Mouse (Mus musculus): ENCODE results near the gene Cdk6. TPM values are rescaled to one million over a fixed set of nuclear protein-coding genes. Genes with fewer than 3 reads are reported as not detected.
"Not testable (repeated sequence)": the region's sequence is repeated elsewhere in the genome, so short reads cannot be mapped to it uniquely, and the experiment has no call there.

Cdk6 gene
- polyA plus RNA-seq, 1 experiment from 2014 or later: 10.2 TPM

DNA sequence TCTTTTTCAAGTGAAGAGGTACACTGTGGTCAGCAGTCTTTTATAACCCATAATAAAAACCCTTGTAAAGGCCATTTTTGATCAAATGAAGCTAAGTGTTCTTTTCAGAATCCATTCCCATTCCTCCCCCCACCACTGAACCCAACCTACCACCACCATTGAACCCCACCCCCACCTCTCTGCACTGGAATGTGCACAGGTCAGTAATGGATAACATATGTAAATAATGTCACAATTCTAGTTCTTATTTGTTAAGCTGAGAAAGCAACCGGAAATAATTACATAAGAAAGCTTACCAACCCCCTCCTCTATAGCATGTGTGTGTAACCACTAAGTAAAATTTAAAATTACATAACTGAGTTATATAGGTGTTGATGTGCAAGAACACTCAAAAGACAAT, 76.9 kb downstream of the Cdk6 start:
- not testable (repeated sequence) for H3K27me3 ChIP-seq (replicated peaks); H3K9me3 ChIP-seq; H3K4me2 ChIP-seq; H3K9ac ChIP-seq; H3K4me1 ChIP-seq; H3K36me3 ChIP-seq (replicated peaks); H3K4me3 ChIP-seq; H3K27ac ChIP-seq; ATAC-seq (replicated peaks)
- 92% methylated on average over 1 of the region's 1 CpGs for WGBS

- WGBS: 88% methylated on average over 10 of the region's 10 CpGs
- no peak overlapping the region for H3K27ac ChIP-seq
- no peaks in the 10 kb centered on the region for H3K4me1 ChIP-seq
- H3K36me3 ChIP-seq (replicated peaks): no peaks in the 10 kb centered on the region
- no peak for ATAC-seq (replicated peaks)
- no peaks in the 10 kb centered on the region for H3K9me3 ChIP-seq
- no peaks in the 10 kb centered on the region for H3K27me3 ChIP-seq (replicated peaks)
- H3K4me2 ChIP-seq: no peak overlapping the region
- no peak overlapping the region for H3K9ac ChIP-seq
- H3K4me3 ChIP-seq: no peak overlapping the region
Measured at GRCm38 (mm10) chr5:3420094-3420831, 79.0 kb downstream of the Cdk6 start.

DNA sequence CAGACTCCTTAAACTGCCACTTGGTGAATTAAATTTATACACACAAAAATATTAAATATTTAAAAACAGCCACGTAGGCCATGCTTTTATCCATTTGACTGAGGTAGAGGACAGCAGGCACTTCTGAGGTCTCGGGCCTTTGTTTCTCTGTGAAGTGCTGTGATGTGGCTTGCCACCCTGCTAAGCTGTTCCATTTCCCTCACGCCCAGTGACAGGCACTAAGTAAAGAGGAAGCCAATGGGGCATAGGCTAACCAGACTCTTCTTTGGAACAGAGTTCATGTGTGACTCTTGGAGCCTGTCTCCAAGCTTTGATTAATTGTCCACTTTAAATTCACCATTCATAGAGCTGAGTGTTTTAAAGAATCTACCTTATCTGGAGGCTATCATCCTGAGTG, 79.5 kb downstream of the Cdk6 start:
- H3K9me3 ChIP-seq: no peaks in the 10 kb centered on the region
- no peaks in the 10 kb centered on the region for H3K4me1 ChIP-seq
- no peak overlapping the region for H3K27ac ChIP-seq
- WGBS: 70% methylated on average over 3 of the region's 3 CpGs
- ATAC-seq (replicated peaks): no peak
- no peak overlapping the region for H3K9ac ChIP-seq
- H3K27me3 ChIP-seq (replicated peaks): no peaks in the 10 kb centered on the region
- H3K4me3 ChIP-seq: no peak overlapping the region
- no peaks in the 10 kb centered on the region for H3K36me3 ChIP-seq (replicated peaks)
- H3K4me2 ChIP-seq: no peak overlapping the region

- not testable (repeated sequence) for H3K27me3 ChIP-seq (replicated peaks); ATAC-seq (replicated peaks); H3K4me2 ChIP-seq; H3K27ac ChIP-seq; H3K9ac ChIP-seq; H3K4me1 ChIP-seq; H3K36me3 ChIP-seq (replicated peaks); H3K4me3 ChIP-seq; H3K9me3 ChIP-seq
- WGBS: 81% methylated on average over 20 of the region's 20 CpGs
Measured at GRCm38 (mm10) chr5:3433131-3433700, 91.9 kb downstream of the Cdk6 start.

DNA sequence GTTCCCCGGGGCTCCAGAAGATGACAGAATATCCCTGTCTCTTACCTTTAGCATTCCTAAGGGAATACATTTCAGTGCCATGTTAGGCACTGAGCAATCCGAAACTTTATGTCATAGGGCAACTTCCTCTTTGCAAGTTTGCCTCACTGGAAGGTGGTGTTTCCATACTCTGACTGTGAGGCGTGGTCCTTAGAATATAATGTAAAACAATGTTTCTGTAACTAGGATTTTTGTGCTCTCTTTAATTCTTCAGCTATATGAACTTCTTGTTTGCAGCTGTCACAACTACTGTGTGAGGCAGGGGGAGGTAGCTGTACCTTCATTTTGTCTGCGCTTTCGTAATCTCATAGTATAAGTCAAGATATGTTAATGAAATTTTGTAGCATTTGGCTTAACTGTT, 92.8 kb downstream of the Cdk6 start:
- not testable (repeated sequence) for H3K4me1 ChIP-seq; H3K4me2 ChIP-seq; ATAC-seq (replicated peaks); H3K27ac ChIP-seq; H3K9me3 ChIP-seq; H3K9ac ChIP-seq; H3K36me3 ChIP-seq (replicated peaks); H3K27me3 ChIP-seq (replicated peaks); H3K4me3 ChIP-seq
- WGBS: 95% methylated on average over 5 of the region's 5 CpGs

DNA sequence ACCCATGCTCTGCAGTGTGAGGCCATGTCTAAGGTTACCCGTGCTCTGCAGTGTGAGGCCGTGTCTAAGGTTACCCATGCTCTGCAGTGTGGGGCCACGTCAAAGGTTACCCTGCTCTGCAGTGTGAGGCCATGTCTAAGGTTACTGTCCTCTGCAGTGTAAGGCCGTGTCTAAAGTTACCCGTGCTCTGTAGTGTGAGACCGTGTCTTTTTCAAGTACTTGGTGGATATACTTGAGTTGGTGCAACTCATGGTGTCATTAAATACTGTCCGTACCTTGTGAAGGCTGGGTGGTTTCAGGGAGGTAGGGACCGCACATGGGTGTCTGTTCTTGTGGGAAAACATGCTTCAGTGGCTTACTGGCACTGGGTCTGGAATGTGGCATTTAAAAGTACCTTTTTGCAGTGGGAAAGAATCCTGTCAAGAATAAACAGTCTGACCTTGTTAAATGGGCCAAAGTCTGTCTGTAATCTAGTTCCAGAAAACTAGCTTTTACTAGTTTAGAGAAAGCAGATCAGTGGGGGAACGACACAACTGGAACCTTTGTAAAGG, 97.2 kb downstream of the Cdk6 start:
- H3K27me3 ChIP-seq (replicated peaks); ATAC-seq (replicated peaks); H3K36me3 ChIP-seq (replicated peaks); H3K4me1 ChIP-seq; H3K27ac ChIP-seq; H3K4me3 ChIP-seq; H3K9ac ChIP-seq; H3K4me2 ChIP-seq; H3K9me3 ChIP-seq: not testable (repeated sequence)
- 93% methylated on average over 9 of the region's 9 CpGs for WGBS

- 91% methylated on average over 6 of the region's 6 CpGs for WGBS
- not testable (repeated sequence) for H3K9me3 ChIP-seq; H3K27ac ChIP-seq; H3K4me1 ChIP-seq; H3K27me3 ChIP-seq (replicated peaks); H3K36me3 ChIP-seq (replicated peaks); H3K4me2 ChIP-seq; H3K9ac ChIP-seq; ATAC-seq (replicated peaks); H3K4me3 ChIP-seq
Measured at GRCm38 (mm10) chr5:3439386-3439785, 98.1 kb downstream of the Cdk6 start.

DNA sequence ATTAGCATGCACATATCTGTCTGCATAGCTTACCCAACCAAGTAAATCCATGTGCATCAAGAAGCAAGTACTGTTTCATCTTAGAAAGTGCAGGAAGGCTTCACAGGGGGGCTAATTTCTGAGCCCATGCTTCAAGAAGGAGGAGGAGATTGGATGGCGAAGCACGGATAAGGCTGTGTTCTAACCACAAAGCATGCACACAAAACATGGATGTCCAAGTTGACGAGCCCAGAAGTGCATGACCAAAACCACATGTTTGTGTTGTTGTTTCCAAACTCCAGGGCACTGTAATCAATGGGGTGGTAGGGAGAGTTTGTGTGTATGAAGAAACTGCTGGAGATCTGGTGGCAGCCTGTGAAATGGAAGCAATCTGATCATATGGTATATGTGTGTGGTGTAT, 101.2 kb downstream of the Cdk6 start:
- not testable (repeated sequence) for H3K27ac ChIP-seq; ATAC-seq (replicated peaks); H3K36me3 ChIP-seq (replicated peaks); H3K4me2 ChIP-seq; H3K27me3 ChIP-seq (replicated peaks); H3K4me1 ChIP-seq; H3K9me3 ChIP-seq; H3K4me3 ChIP-seq; H3K9ac ChIP-seq
- WGBS: 83% methylated on average over 3 of the region's 3 CpGs

- not testable (repeated sequence) for ATAC-seq (replicated peaks); H3K9ac ChIP-seq; H3K4me3 ChIP-seq; H3K27ac ChIP-seq; H3K4me1 ChIP-seq; H3K9me3 ChIP-seq; H3K36me3 ChIP-seq (replicated peaks); H3K27me3 ChIP-seq (replicated peaks)
- WGBS: 32% methylated on average over 9 of the region's 9 CpGs
- peak overlapping the region; percentile 1; the same call in 1 of the 2 replicates for H3K4me2 ChIP-seq
Measured at GRCm38 (mm10) chr5:3451233-3451632, 109.9 kb downstream of the Cdk6 start.

GRCm38 (mm10) chr5:3453946-3454345, 112.7 kb downstream of the Cdk6 start:
- H3K36me3 ChIP-seq (replicated peaks); H3K27ac ChIP-seq; H3K4me1 ChIP-seq; H3K27me3 ChIP-seq (replicated peaks); H3K4me2 ChIP-seq; H3K9me3 ChIP-seq; H3K9ac ChIP-seq; H3K4me3 ChIP-seq: not testable (repeated sequence)
- peak; percentile 52 for ATAC-seq (replicated peaks)
- 1% methylated on average over 6 of the region's 6 CpGs for WGBS

DNA sequence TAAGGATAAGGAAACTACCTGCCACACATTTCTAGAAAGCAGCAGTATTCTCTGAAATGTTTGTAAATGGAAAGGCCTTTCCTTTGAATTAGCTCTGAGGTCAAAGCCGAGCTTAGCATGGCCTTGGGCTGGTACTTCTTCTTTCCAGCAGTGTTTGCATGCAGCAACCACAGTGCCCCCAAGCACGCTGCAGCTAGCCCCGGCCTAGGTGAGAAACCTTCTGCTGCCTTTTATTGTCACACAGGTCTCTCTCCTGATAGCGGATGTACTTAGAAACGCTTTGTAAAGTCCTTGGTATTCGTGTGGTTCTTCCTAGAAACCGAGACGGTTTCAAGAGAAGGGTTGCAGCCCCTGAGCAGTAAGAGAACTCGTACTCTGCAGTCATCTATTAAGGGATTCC, 119.6 kb downstream of the Cdk6 start:
- Histone ChIP-seq H3K27ac (no peak overlapping the region), H3K9me3 (no peaks in the 10 kb centered on the region), H3K9ac (no peak overlapping the region), H3K36me3 (replicated peaks) (no peaks in the 10 kb centered on the region), H3K4me3 (no peak overlapping the region), H3K4me2 (no peak overlapping the region), H3K4me1 (no peaks in the 10 kb centered on the region), H3K27me3 (replicated peaks) (no peaks in the 10 kb centered on the region)
- no peak for ATAC-seq (replicated peaks)
- 85% methylated on average over 9 of the region's 9 CpGs for WGBS

DNA sequence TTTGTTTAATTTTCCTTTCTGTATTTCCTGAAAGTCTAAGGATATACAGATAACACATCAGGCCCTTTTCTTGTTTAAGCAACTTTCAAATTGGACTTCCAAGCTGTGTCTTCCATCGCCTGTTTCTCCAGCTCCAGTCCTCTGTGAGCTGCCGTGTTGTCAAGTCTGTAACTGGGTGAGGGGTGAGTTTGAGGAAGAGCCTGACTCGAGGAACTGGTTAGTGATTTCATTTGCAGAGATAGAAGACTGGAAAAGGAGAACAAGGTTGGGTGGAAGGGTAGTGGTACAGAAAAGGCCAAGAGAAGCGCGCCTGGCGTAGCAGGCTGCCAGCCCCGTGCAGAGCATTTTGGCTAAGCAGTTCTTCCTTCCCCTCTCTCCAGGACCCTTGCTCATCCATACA, 120.1 kb downstream of the Cdk6 start:
- no peak for ATAC-seq (replicated peaks)
- no peak overlapping the region for H3K4me3 ChIP-seq
- H3K36me3 ChIP-seq (replicated peaks): no peaks in the 10 kb centered on the region
- 91% methylated on average over 7 of the region's 7 CpGs for WGBS
- no peaks in the 10 kb centered on the region for H3K9me3 ChIP-seq
- H3K4me1 ChIP-seq: no peaks in the 10 kb centered on the region
- no peak overlapping the region for H3K9ac ChIP-seq
- no peak overlapping the region for H3K27ac ChIP-seq
- no peak overlapping the region for H3K4me2 ChIP-seq
- H3K27me3 ChIP-seq (replicated peaks): no peaks in the 10 kb centered on the region

Data from midbrain, embryonic 15.5 days (tissue).